In the genomic region with DNA sequence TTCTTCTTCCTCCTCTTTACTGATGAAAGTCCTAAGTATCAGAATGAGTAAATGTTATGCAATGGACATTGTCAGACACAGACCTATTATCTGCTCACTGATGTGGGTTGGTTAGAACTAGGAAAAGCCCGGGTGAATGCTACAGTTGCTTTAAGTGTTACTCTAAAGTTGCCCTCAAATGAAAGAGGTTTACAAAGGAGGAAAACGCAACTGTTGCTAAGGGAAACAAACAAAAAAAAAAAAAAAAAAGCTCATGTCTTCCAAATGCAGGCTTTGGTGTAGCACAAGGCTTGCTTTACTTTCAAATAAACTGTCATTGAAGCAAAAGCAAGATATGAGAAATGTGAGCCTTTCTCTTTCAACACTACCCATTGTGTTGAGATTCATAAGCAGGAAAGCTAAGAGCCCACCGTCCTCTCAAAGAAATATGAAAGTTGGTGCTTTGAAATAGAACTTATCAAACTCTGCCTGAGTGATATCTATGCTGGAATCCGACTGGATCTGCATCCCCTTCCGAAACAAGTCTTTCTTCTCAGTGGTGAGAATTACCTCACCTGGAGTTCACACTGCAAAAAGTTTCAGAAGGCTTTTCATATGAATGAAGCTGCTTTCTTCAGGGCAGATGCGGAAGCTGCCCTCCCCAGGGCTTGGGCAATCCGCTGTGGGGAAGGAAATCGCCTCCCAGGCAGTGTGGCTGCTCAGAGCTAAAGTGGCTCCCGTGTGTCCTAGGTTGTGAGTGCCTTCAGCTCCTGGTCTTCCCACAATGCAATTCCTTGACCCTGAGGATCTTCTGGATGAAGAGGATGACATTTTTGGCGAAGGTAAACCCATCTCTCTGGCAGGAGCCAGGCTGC, we compare ENCODE assay signal across 9 mouse cellular contexts. TPM values are rescaled to one million over a fixed set of nuclear protein-coding genes. Genes with fewer than 3 reads are reported as not detected.
DNase-seq lines count a peak whose midpoint lies in the region; ATAC-seq lines count a peak whose summit lies in the region.
"Had no signal": no experiment of that assay in that cellular context is flagged by ENCODE, and none has a peak within 500 bp of the region (broad histone marks: within the 10 kb centered on the region; RNA-seq: fewer than 3 reads in every experiment).

No protein-coding gene starts in this region.

- peaks cover 11% of the 10 kb centered on the region; the same call in 1 of the 2 replicates for H3K4me1 ChIP-seq in kidney, embryonic 14.5 days (ENCODE audit: control insufficient read depth, insufficient read depth, low read length)

- no peak overlapping the region for H3K9ac ChIP-seq in kidney, embryonic 14.5 days (ENCODE audit: low read depth, low read length)
- H3K9ac ChIP-seq: embryonic facial prominence, embryonic 12.5 days had no signal

- no peak overlapping the region for H3K4me2 ChIP-seq in kidney, embryonic 14.5 days (replicated peaks; ENCODE audit: low read depth, low read length)
- H3K4me2 ChIP-seq: embryonic facial prominence, embryonic 12.5 days had no signal

- H3K27me3 ChIP-seq in kidney, embryonic 14.5 days (ENCODE audit: control insufficient read depth, insufficient read depth, low read length): no peaks in the 10 kb centered on the region
- H3K27me3 ChIP-seq: embryonic facial prominence, embryonic 12.5 days had no signal

- no peak overlapping the region for H3K4me3 ChIP-seq in kidney, embryonic 14.5 days (ENCODE audit: low read length)
- H3K4me3 ChIP-seq: embryonic facial prominence, embryonic 12.5 days had no signal

- H3K9me3 ChIP-seq in kidney, embryonic 14.5 days (ENCODE audit: control insufficient read depth, low read length): no peaks in the 10 kb centered on the region; the same call in 1 of the 2 replicates
- H3K9me3 ChIP-seq: embryonic facial prominence, embryonic 12.5 days had no signal

- WGBS in kidney, embryonic 14.5 days: 66% methylated on average over 10 of the region's 10 CpGs

- H3K27ac ChIP-seq in kidney, embryonic 14.5 days (ENCODE audit: low read depth, low read length): no peak overlapping the region
- H3K27ac ChIP-seq: embryonic facial prominence, embryonic 12.5 days had no signal

- H3K36me3 ChIP-seq in kidney, embryonic 14.5 days (ENCODE audit: control insufficient read depth, insufficient read depth, low read length): no peaks in the 10 kb centered on the region
- H3K36me3 ChIP-seq: embryonic facial prominence, embryonic 12.5 days had no signal

- intact Hi-C loops in left cerebral cortex, postnatal 25 days (cut with DNase I): no loop called here

- DNase-seq in spleen, adult 18-20 months: peak; percentile 63 to 64
- DNase-seq in spleen, adult 12 weeks (ENCODE audit: low spot score): no peak
- DNase-seq in naive thymus-derived CD4-positive, alpha-beta T cell, adult 2 months (ENCODE audit: low read depth): peak; percentile 83
- no peak for DNase-seq in left cerebral cortex, postnatal 25 days (ENCODE audit: low spot score in 2 of 2)
- no peak for DNase-seq in right cerebral cortex, adult 2 months (ENCODE audit: low spot score in 2 of 2)
- DNase-seq: layer of hippocampus, adult 9-11 months had no signal

- ATAC-seq in hematopoietic stem cell, adult 5-6 weeks (replicated peaks in 1 of 2; ENCODE audit: insufficient read depth in 1 of 2, low FRiP score in 2 of 2, low TSS enrichment in 1 of 2, low read depth in 1 of 2, poor library complexity in 2 of 2, severe bottlenecking in 2 of 2): peak; percentile 63 to 67; a peak in 3 of 4 replicates
- no peak for ATAC-seq in kidney, embryonic 14.5 days (ENCODE audit: low FRiP score, low TSS enrichment)

RNA-seq across cellular contexts. Expression of gene Ripor2, which starts 32.2 kb away (rescaled TPM):
- total RNA-seq in hematopoietic stem cell, adult 5-6 weeks (2017): 72.0 and 117 TPM in 2 replicates
- 10 to 100 TPM; 65.7 to 68.9 TPM for total RNA-seq in left cerebral cortex, postnatal 25 days (2021)
- polyA plus RNA-seq in kidney, embryonic 14.5 days (2014; fragmentation: Nextera tagmentation; extraction: Ambion mirVana): 2.4 and 3.1 TPM in 2 replicates

Comparison
In these comparisons a context has a peak if more than half of its experiments do, and no peak if none do; other contexts are left out.
1. DNase-seq: peak in spleen, adult 18-20 months (2 of 2) and naive thymus-derived CD4-positive, alpha-beta T cell, adult 2 months (single experiment); none in spleen, adult 12 weeks (single experiment), left cerebral cortex, postnatal 25 days (0 of 2) and right cerebral cortex, adult 2 months (0 of 2).